ENCODE assay signal across 15 mouse cellular contexts in the genomic region with DNA sequence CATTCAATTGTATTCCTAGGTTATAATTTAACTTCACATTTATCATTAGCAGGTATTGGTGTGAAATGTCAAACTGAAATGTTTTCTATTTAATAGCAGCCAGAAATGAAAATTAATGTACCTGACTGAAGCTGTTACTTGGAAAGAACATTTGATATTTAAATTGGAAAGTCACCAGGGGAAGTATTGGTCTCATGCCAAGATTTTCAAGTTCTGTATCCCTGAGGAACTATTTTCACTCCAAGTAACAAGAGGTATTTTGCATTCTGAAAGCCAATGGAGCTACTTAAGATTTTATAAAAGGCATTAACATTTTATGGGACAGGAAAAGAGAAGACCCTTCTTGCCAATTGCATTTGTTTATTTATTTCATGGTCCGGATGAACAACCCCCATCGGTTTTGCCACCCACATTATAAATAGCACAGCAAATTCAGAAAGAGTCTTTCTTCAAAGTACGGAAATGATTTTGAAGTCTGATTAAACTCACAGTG.
DNase-seq lines count a peak whose midpoint lies in the region; ATAC-seq and TF ChIP-seq lines count a peak whose summit lies in the region.
"Had no signal": no experiment of that assay in that cellular context is flagged by ENCODE, and none has a peak within 500 bp of the region (broad histone marks: within the 10 kb centered on the region; RNA-seq: fewer than 3 reads in every experiment).

No protein-coding gene starts in this region.

- DNase-seq in cerebellum, adult 9-11 months, result peak; percentile 7
- DNase-seq in cerebellum, adult 8-10 months, result no peak
- DNase-seq in kidney, adult 2 months, result peak; percentile 54
- no peak for DNase-seq in kidney, postnatal 4 days
- no peak for DNase-seq in midbrain, embryonic 11.5 days (ENCODE audit: low spot score, missing footprints)
- no peak for DNase-seq in gastrocnemius, postnatal 36 days
- DNase-seq: lung, postnatal 10 days had no signal

- no peaks in the 10 kb centered on the region for H3K9me3 ChIP-seq in midbrain, embryonic 15.5 days
- H3K9me3 ChIP-seq in midbrain, embryonic 11.5 days (ENCODE audit: control insufficient read depth, low read length), result no peaks in the 10 kb centered on the region
- H3K9me3 ChIP-seq in neural tube, embryonic 13.5 days, result no peaks in the 10 kb centered on the region
- H3K9me3 ChIP-seq: megakaryocyte, embryonic 14.5 days had no signal

- no peaks in the 10 kb centered on the region for H3K36me3 ChIP-seq in kidney, adult 2 months (ENCODE audit: control insufficient read depth, insufficient read depth, low read length)
- H3K36me3 ChIP-seq in midbrain, embryonic 15.5 days (replicated peaks), result no peaks in the 10 kb centered on the region
- H3K36me3 ChIP-seq in midbrain, embryonic 11.5 days (ENCODE audit: control insufficient read depth, insufficient read depth, low read length), result no peaks in the 10 kb centered on the region
- no peaks in the 10 kb centered on the region for H3K36me3 ChIP-seq in neural tube, embryonic 13.5 days

- no peaks in the 10 kb centered on the region for H3K4me1 ChIP-seq in kidney, adult 2 months (ENCODE audit: control insufficient read depth, insufficient read depth, low read length)
- H3K4me1 ChIP-seq in midbrain, embryonic 15.5 days, result no peaks in the 10 kb centered on the region
- H3K4me1 ChIP-seq in midbrain, embryonic 11.5 days (ENCODE audit: control insufficient read depth, insufficient read depth, low read length), result no peaks in the 10 kb centered on the region
- H3K4me1 ChIP-seq in neural tube, embryonic 13.5 days (replicated peaks), result peaks cover 5% of the 10 kb centered on the region
- H3K4me1 ChIP-seq: megakaryocyte, embryonic 14.5 days had no signal

- TF ChIP-seq POLR2A in kidney, adult 2 months (IDR thresholded peaks at IDR 0.05; ENCODE audit: low read depth, low read length), result no peak

- no peak for TF ChIP-seq CTCF in kidney, adult 2 months (conservative IDR thresholded peaks at IDR 0.05; ENCODE audit: insufficient read depth, insufficient read length, low read depth, low read length)

- H3K27ac ChIP-seq in kidney, adult 2 months (ENCODE audit: insufficient read depth, low read depth, low read length), result no peak overlapping the region
- H3K27ac ChIP-seq in midbrain, embryonic 15.5 days, result no peak overlapping the region
- H3K27ac ChIP-seq in midbrain, embryonic 11.5 days (ENCODE audit: low read depth, low read length), result no peak overlapping the region
- no peak overlapping the region for H3K27ac ChIP-seq in neural tube, embryonic 13.5 days (replicated peaks)
- H3K27ac ChIP-seq: left cerebral cortex, adult 2 months; liver, embryonic 14.5 days had no signal

- 36% methylated on average over 3 of the region's 3 CpGs for WGBS in kidney, adult 2 months
- 41% methylated on average over 3 of the region's 3 CpGs for WGBS in midbrain, embryonic 15.5 days
- WGBS in midbrain, embryonic 11.5 days, result 67% methylated on average over 3 of the region's 3 CpGs
- WGBS in neural tube, embryonic 13.5 days, result 31% methylated on average over 3 of the region's 3 CpGs

- no peak overlapping the region for H3K9ac ChIP-seq in midbrain, embryonic 15.5 days
- H3K9ac ChIP-seq in midbrain, embryonic 11.5 days (ENCODE audit: low read length), result no peak overlapping the region
- no peak overlapping the region for H3K9ac ChIP-seq in neural tube, embryonic 13.5 days
- H3K9ac ChIP-seq: liver, embryonic 14.5 days had no signal

- no peak overlapping the region for H3K4me2 ChIP-seq in midbrain, embryonic 15.5 days
- H3K4me2 ChIP-seq in midbrain, embryonic 11.5 days, result no peak overlapping the region
- H3K4me2 ChIP-seq in neural tube, embryonic 13.5 days, result no peak overlapping the region
- H3K4me2 ChIP-seq: heart, embryonic 11.5 days had no signal

- ATAC-seq in midbrain, embryonic 15.5 days (replicated peaks), result peak; percentile 45
- ATAC-seq in midbrain, embryonic 11.5 days (ENCODE audit: low FRiP score), result no peak
- ATAC-seq in neural tube, embryonic 13.5 days (ENCODE audit: low read depth), result peak; percentile 61; the same call in 1 of the 2 replicates

- H3K4me3 ChIP-seq in kidney, adult 2 months (ENCODE audit: insufficient read depth, low read depth, low read length), result no peak overlapping the region
- no peak overlapping the region for H3K4me3 ChIP-seq in midbrain, embryonic 15.5 days
- H3K4me3 ChIP-seq in midbrain, embryonic 11.5 days (ENCODE audit: low read depth, low read length), result no peak overlapping the region
- no peak overlapping the region for H3K4me3 ChIP-seq in neural tube, embryonic 13.5 days
- H3K4me3 ChIP-seq: left cerebral cortex, adult 2 months; megakaryocyte, embryonic 14.5 days; myocyte had no signal

- intact Hi-C loops in gastrocnemius, postnatal 36 days (cut with DNase I), result no loop called here

- H3K27me3 ChIP-seq in kidney, adult 2 months (replicated peaks; ENCODE audit: control insufficient read depth, insufficient read depth, low read length), result no peaks in the 10 kb centered on the region
- no peaks in the 10 kb centered on the region for H3K27me3 ChIP-seq in midbrain, embryonic 15.5 days (replicated peaks)
- H3K27me3 ChIP-seq in midbrain, embryonic 11.5 days (ENCODE audit: control insufficient read depth, insufficient read depth, low read length), result no peaks in the 10 kb centered on the region
- H3K27me3 ChIP-seq in neural tube, embryonic 13.5 days, result no peaks in the 10 kb centered on the region
- H3K27me3 ChIP-seq: CH12.LX; megakaryocyte, embryonic 14.5 days had no signal

Comparison
In these comparisons a context has a peak if more than half of its experiments do, and no peak if none do; other contexts are left out.
1. DNase-seq: peak in cerebellum, adult 9-11 months (single experiment) and kidney, adult 2 months (single experiment); none in cerebellum, adult 8-10 months (single experiment), kidney, postnatal 4 days (0 of 2), midbrain, embryonic 11.5 days (single experiment) and gastrocnemius, postnatal 36 days (0 of 2).